Mouse (Mus musculus) stomach, embryonic 15.5 days (tissue): ENCODE measurements around the gene Chchd1. TPM values are rescaled to one million over a fixed set of nuclear protein-coding genes. Genes with fewer than 3 reads are reported as not detected.
A peak's percentile ranks its signal among the peaks of the same experiment; 100 is the strongest.

Experiments
- ATAC-seq: fragments of 200-750 bp; cut with Nextera tagmentation; 2 replicates; pipeline ENCODE4 v1.8.0; 2017; ENCODE audit warnings: low read depth, moderate number of reproducible peaks, moderate TSS enrichment; ENCODE audit not compliant: insufficient read depth, low FRiP score
- H3K27ac ChIP-seq: fragments of 300-500 bp; sonication (generic); 2 replicates; pipeline ENCODE4 v1.5.1; 2015; ENCODE audit warnings: mild to moderate bottlenecking, inconsistent platforms
- H3K27me3 ChIP-seq: fragments of 300-500 bp; sonication (generic); replicated peaks from 2 replicates; pipeline ENCODE4 v1.6.1; 2015; ENCODE audit warnings: inconsistent platforms
- H3K36me3 ChIP-seq: fragments of 300-500 bp; sonication (generic); 2 replicates; pipeline ENCODE4 v1.6.1; 2015; ENCODE audit warnings: inconsistent platforms
- H3K4me1 ChIP-seq: fragments of 300-500 bp; sonication (generic); 2 replicates; pipeline ENCODE4 v1.6.1; 2015; ENCODE audit warnings: inconsistent platforms
- H3K4me2 ChIP-seq: fragments of 300-500 bp; sonication (generic); 2 replicates; pipeline ENCODE4 v1.6.1; 2015; ENCODE audit warnings: mild to moderate bottlenecking, inconsistent platforms
- H3K4me3 ChIP-seq: fragments of 300-500 bp; sonication (generic); replicated peaks from 2 replicates; pipeline ENCODE4 v1.5.1; 2015; ENCODE audit warnings: inconsistent platforms
- H3K9ac ChIP-seq: fragments of 300-500 bp; sonication (generic); 2 replicates; pipeline ENCODE4 v1.6.1; 2015; ENCODE audit warnings: inconsistent platforms
- H3K9me3 ChIP-seq: fragments of 300-500 bp; sonication (generic); 2 replicates; pipeline ENCODE4 v1.6.1; 2016; ENCODE audit warnings: inconsistent platforms
- WGBS: fragments of 180-500 bp; shearing (Covaris S2); methylation state at CpG from one replicate; pipeline ENCODE4 v1.1.7; 2015; 5-methylcytosine and 5-hydroxymethylcytosine counted together
- polyA plus RNA-seq: library from polyadenylated mRNA; unstranded; fragments of >200 nt; fragmentation: Nextera tagmentation; extraction: Ambion mirVana; gene quantifications from 2 replicates; pipeline ENCODE4 v1.2.1, GENCODE M21; 2015

The Chchd1 gene
- polyA plus RNA-seq, 1 experiment from 2014 or later, result 192 TPM

- no peak overlapping the region for H3K9ac ChIP-seq
- H3K4me2 ChIP-seq, result no peak overlapping the region
- WGBS, result 57% methylated on average over 3 of the region's 3 CpGs
- no peak overlapping the region for H3K27ac ChIP-seq
- no peaks in the 10 kb centered on the region for H3K9me3 ChIP-seq
- no peaks in the 10 kb centered on the region for H3K36me3 ChIP-seq
- H3K4me3 ChIP-seq, result no peak overlapping the region
- no peaks in the 10 kb centered on the region for H3K27me3 ChIP-seq
- ATAC-seq, result no peak
- H3K4me1 ChIP-seq, result peaks cover 14% of the 10 kb centered on the region
These were observed 38.4 kb upstream of the Chchd1 start for GRCm38 (mm10) chr14:20664436-20664835.

GRCm38 (mm10) chr14:20667469-20667868 lies 35.3 kb upstream of the Chchd1 start:
- Histone ChIP-seq H3K27me3 (no peaks in the 10 kb centered on the region), H3K9ac (no peak overlapping the region), H3K27ac (no peak overlapping the region; the same call in 1 of the 2 replicates), H3K36me3 (no peaks in the 10 kb centered on the region), H3K9me3 (no peaks in the 10 kb centered on the region), H3K4me1 (no peaks in the 10 kb centered on the region), H3K4me3 (no peak overlapping the region), H3K4me2 (no peak overlapping the region)
- ATAC-seq, result no peak
- WGBS, result 72% methylated on average over 1 of the region's 1 CpGs

DNA sequence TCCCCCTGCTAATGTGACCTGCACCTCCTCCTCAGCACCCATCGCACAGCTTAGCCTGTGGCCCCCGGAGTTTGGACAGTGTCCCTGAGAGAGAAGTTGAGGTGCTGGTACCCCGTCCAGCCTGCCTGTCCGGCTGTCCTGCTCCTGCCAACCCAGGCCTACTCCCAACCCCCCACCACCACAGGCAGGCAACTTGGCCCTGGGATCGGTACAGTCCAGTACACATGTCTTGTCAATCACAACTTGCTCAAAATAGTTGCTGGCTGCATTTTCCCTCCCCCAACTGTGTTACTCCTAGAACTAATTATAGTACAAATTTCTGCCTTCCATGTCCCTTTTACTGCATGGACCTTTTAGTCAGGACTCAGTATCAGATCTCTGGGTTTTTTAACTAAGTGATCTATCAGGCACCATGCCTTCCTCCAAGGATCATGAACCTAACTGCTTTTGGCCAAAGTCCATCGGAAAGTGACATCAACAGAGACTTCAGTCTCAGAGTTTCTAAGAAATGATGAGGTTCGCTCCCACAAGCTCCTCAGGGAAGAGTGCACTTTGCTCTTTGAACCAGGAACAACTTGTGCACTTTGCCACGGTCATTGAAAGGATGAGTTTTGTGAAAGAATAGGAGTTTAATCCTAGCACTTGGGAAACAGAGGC lies 34.5 kb upstream of the Chchd1 start, which contains the start of gene Synpo2l:
Gene Synpo2l, minus strand, starts transcription at position 201 of the 657 bp plus-strand sequence.
- H3K9me3 ChIP-seq, result no peaks in the 10 kb centered on the region
- no peak within 1 kb of the TSS for H3K9ac ChIP-seq
- peak within 1 kb of the TSS; percentile 35; the same call in 1 of the 2 replicates for H3K27ac ChIP-seq
- no peaks in the 10 kb centered on the region for H3K27me3 ChIP-seq
- H3K4me3 ChIP-seq, result no peak within 1 kb of the TSS
- no peak within 1 kb of the TSS for H3K4me2 ChIP-seq
- ATAC-seq, result no peak
- WGBS, result 75% methylated on average over 8 of the region's 8 CpGs
- no peaks in the 10 kb centered on the region for H3K36me3 ChIP-seq
- H3K4me1 ChIP-seq, result no peaks in the 10 kb centered on the region

DNA sequence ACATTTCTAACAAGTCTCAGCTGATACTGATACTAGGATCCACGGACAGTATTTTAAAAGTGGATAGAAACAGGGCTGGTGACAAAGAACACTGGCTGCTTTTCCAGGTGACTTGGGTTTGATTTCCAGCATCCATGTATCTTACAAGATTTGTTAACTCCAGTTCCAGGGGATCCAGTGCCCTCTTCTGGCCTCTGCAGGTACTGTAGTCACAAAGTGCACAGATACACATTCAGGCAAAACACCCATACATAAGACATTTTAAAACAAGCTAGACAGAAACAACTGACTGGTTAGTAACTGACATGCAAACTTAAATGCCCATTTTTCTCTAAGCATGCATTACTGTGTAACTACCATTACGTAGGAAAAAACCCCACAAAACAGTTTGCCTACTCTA lies 29.8 kb upstream of the Chchd1 start:
- Histone ChIP-seq H3K36me3 (peaks cover 17% of the 10 kb centered on the region; the same call in 1 of the 2 replicates), H3K4me3 (no peak overlapping the region), H3K4me2 (no peak overlapping the region), H3K27ac (no peak overlapping the region), H3K27me3 (no peaks in the 10 kb centered on the region), H3K4me1 (0 out of 2 replicates have a peak, but pooled peaks cover 5% of the 10 kb centered on the region), H3K9ac (no peak overlapping the region), H3K9me3 (no peaks in the 10 kb centered on the region)
- ATAC-seq, result no peak
- 92% methylated on average over 2 of the region's 2 CpGs for WGBS

DNA sequence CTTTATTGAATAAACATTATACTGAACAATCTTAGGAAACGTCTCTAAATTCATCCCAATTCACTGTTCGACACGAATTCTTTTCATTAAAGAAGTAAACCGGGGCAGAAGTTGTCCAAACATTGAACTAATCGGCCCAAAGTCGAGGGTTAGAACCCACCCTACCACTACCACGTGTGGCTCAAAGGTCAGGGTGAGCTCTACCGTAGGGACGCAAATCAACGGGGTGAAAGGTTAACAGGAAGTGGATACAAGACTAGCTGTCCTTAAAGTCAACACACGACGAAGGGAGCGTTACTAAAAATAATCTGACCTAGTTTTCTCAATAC lies 29.1 kb upstream of the Chchd1 start:
- Histone ChIP-seq H3K4me2 (peak overlapping the region; percentile 59), H3K9me3 (no peaks in the 10 kb centered on the region), H3K4me3 (peak overlapping the region; percentile 77), H3K9ac (no peak overlapping the region), H3K36me3 (peaks cover 22% of the 10 kb centered on the region), H3K27ac (peak overlapping the region; percentile 97), H3K4me1 (0 out of 2 replicates have a peak, but pooled peaks cover 5% of the 10 kb centered on the region), H3K27me3 (no peaks in the 10 kb centered on the region)
- ATAC-seq, result peak; percentile 41; the same call in 1 of the 2 replicates
- WGBS, result 10% methylated on average over 13 of the region's 13 CpGs

DNA sequence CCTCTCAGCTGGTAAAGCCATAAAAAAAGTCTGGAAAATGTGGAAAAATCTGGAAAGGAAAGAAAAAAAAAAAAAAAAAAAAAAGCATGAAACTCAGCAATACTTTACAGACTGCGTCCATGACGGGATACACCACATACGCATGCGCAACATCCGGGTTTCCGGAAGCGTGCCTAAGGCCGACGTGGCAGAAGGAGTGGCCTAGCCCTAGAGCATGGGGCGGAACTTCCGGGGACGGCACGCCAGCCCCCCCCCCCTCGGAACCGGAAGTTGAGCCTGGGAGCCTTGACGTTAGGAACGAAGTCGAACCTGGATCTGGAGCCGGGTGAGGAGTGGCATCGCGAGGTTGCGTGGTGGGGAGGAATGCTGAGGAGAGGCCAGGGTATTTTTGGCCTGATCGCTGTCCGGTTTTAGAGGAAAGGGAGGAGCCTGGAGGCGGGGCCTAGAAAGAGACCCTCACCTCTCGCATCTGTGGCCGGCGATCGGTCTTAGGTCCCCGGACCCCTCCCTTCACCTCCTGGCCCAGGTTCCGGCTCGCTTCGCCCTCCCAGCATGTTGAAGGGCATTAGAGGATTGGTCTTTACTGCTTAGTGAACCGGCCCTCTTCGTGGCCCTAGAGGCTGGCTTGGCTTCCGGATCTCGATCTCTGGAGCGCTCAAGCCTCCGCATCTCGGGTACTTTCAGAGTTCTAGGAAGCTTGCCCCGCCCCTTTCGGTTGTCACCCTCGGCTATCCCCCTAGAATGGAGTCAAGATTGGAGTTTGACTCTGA lies 28.6 kb upstream of the Chchd1 start, which contains the start of gene Sec24c:
Gene Sec24c, plus strand, starts transcription at position 245 of the 770 bp plus-strand sequence.
- Histone ChIP-seq H3K36me3 (peaks cover 24% of the 10 kb centered on the region), H3K4me2 (peak within 1 kb of the TSS; percentile 74), H3K27me3 (no peaks in the 10 kb centered on the region), H3K4me1 (0 out of 2 replicates have a peak, but pooled peaks cover 5% of the 10 kb centered on the region), H3K27ac (peak within 1 kb of the TSS; percentile 97), H3K9me3 (no peaks in the 10 kb centered on the region), H3K9ac (peak within 1 kb of the TSS; percentile 83), H3K4me3 (peak within 1 kb of the TSS; percentile 77)
- peak; percentile 96 for ATAC-seq
- under 1% methylated on average over 43 of the region's 43 CpGs for WGBS

GRCm38 (mm10) chr14:20677906-20678305 lies 24.9 kb upstream of the Chchd1 start:
- H3K27ac ChIP-seq, result no peak overlapping the region
- no peak overlapping the region for H3K4me2 ChIP-seq
- H3K4me3 ChIP-seq, result no peak overlapping the region
- H3K9me3 ChIP-seq, result no peaks in the 10 kb centered on the region
- H3K27me3 ChIP-seq, result no peaks in the 10 kb centered on the region
- 0 out of 2 replicates have a peak, but pooled peaks cover 5% of the 10 kb centered on the region for H3K4me1 ChIP-seq
- H3K9ac ChIP-seq, result no peak overlapping the region
- peaks cover 55% of the 10 kb centered on the region for H3K36me3 ChIP-seq
- 91% methylated on average over 4 of the region's 4 CpGs for WGBS
- ATAC-seq, result no peak

GRCm38 (mm10) chr14:20681742-20682141 lies 21.1 kb upstream of the Chchd1 start:
- WGBS, result 88% methylated on average over 2 of the region's 2 CpGs
- Histone ChIP-seq H3K4me1 (no peaks in the 10 kb centered on the region), H3K36me3 (peaks cover 84% of the 10 kb centered on the region)

DNA sequence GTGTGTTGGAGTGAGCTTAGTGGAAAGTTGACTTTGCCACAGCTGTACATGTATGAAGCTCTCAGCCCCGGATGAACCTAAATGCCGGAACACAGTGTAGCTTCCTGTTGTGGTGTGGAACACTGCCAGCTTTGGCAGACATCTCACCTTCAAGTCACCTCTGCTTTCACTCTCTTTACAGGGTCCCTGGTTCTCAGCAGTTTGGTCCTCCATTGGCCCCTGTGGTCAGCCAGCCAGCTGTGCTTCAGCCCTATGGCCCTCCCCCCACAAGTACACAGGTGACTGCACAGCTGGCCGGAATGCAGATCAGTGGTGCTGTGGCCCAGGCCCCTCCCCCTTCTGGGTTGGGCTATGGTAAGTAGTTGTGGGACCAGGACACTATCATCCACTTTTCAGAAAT lies 20.3 kb upstream of the Chchd1 start:
- 71% methylated on average over 3 of the region's 3 CpGs for WGBS
- Histone ChIP-seq H3K4me2 (no peak overlapping the region), H3K9me3 (no peaks in the 10 kb centered on the region), H3K4me1 (no peaks in the 10 kb centered on the region), H3K27ac (no peak overlapping the region), H3K4me3 (no peak overlapping the region), H3K9ac (no peak overlapping the region), H3K36me3 (peaks cover 88% of the 10 kb centered on the region), H3K27me3 (no peaks in the 10 kb centered on the region)
- no peak for ATAC-seq

More at GRCm38 (mm10) chr14:20681742-20682141, 21.1 kb upstream of the Chchd1 start:
- no peak overlapping the region for H3K4me3 ChIP-seq
- no peaks in the 10 kb centered on the region for H3K9me3 ChIP-seq
- H3K27me3 ChIP-seq, result no peaks in the 10 kb centered on the region
- ATAC-seq, result no peak
- no peak overlapping the region for H3K9ac ChIP-seq
- no peak overlapping the region for H3K27ac ChIP-seq
- no peak overlapping the region for H3K4me2 ChIP-seq

GRCm38 (mm10) chr14:20686576-20686975 lies 16.2 kb upstream of the Chchd1 start:
- H3K9ac ChIP-seq, result no peak overlapping the region
- WGBS, result 94% methylated on average over 3 of the region's 3 CpGs
- H3K4me2 ChIP-seq, result no peak overlapping the region
- no peak for ATAC-seq
- no peaks in the 10 kb centered on the region for H3K4me1 ChIP-seq
- no peaks in the 10 kb centered on the region for H3K9me3 ChIP-seq
- H3K27me3 ChIP-seq, result no peaks in the 10 kb centered on the region
- no peak overlapping the region for H3K4me3 ChIP-seq
- no peak overlapping the region for H3K27ac ChIP-seq
- peaks cover 93% of the 10 kb centered on the region for H3K36me3 ChIP-seq

DNA sequence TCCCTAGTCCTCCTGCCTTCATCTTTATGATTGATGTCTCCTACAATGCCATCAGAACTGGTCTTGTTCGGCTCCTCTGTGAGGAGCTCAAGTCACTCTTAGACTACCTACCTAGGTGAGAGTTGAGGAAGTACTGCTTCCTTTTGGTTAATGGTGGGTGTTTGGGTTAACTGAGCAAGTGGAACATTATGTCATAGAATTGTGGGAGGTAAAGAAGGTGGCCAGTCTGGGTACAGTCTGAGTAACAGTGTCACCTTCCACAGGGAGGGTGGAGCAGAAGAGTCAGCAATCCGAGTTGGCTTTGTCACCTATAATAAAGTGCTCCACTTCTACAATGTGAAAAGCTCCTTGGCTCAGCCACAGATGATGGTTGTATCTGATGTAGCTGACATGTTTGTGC lies 13.8 kb upstream of the Chchd1 start:
- peaks cover 92% of the 10 kb centered on the region for H3K36me3 ChIP-seq
- H3K4me1 ChIP-seq, result no peaks in the 10 kb centered on the region
- no peaks in the 10 kb centered on the region for H3K9me3 ChIP-seq
- no peak for ATAC-seq
- no peak overlapping the region for H3K27ac ChIP-seq
- H3K4me3 ChIP-seq, result no peak overlapping the region
- WGBS, result 79% methylated on average over 2 of the region's 2 CpGs
- no peak overlapping the region for H3K9ac ChIP-seq
- H3K4me2 ChIP-seq, result no peak overlapping the region
- no peaks in the 10 kb centered on the region for H3K27me3 ChIP-seq

DNA sequence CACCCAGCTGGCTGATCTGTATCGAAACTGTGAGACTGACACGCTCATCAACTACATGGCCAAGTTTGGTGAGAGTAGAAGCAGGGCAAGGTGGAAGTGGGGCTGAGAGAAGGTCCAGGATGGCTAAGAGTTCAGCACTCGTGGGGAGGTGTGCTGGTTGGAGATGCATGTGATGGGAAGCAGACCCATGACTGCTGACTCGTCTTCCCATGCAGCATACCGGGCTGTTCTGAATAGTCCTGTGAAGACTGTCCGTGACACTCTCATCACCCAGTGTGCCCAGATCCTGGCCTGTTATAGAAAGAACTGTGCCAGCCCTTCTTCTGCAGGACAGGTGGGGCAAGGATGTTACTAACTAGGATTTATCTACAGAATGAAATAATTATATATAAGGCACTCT lies 11.0 kb upstream of the Chchd1 start:
- Histone ChIP-seq H3K27me3 (no peaks in the 10 kb centered on the region), H3K4me1 (peaks cover 11% of the 10 kb centered on the region), H3K4me2 (no peak overlapping the region), H3K4me3 (no peak overlapping the region), H3K9me3 (no peaks in the 10 kb centered on the region), H3K36me3 (peaks cover 65% of the 10 kb centered on the region), H3K27ac (no peak overlapping the region), H3K9ac (no peak overlapping the region)
- WGBS, result 90% methylated on average over 6 of the region's 6 CpGs
- no peak for ATAC-seq
